27 mouse cellular contexts compared by ENCODE assay signal in genomic region chr6:89628045-89628785, GRCm38 (mm10). TPM values are rescaled to one million over a fixed set of nuclear protein-coding genes. Genes with fewer than 3 reads are reported as not detected.
DNase-seq lines count a peak whose midpoint lies in the region; ATAC-seq and TF ChIP-seq lines count a peak whose summit lies in the region.
"Had no signal": no experiment of that assay in that cellular context is flagged by ENCODE, and none has a peak within 500 bp of the region (broad histone marks: within the 10 kb centered on the region; RNA-seq: fewer than 3 reads in every experiment).

No protein-coding gene starts in this region.

- ATAC-seq in common myeloid progenitor, adult 5-6 weeks (replicated peaks; ENCODE audit: low read depth, poor library complexity, severe bottlenecking) = peak; percentile 78
- peak; percentile 67 for ATAC-seq in megakaryocyte, adult 5-6 weeks (ENCODE audit: poor library complexity, severe bottlenecking)
- ATAC-seq in hindbrain, embryonic 11.5 days (ENCODE audit: low FRiP score) = no peak
- ATAC-seq: forebrain, embryonic 15.5 days had no signal

- H3K36me3 ChIP-seq in C2C12 (ENCODE audit: control insufficient read depth, insufficient read depth) = no peaks in the 10 kb centered on the region
- H3K36me3 ChIP-seq in hindbrain, embryonic 11.5 days (ENCODE audit: control insufficient read depth, insufficient read depth, low read length) = no peaks in the 10 kb centered on the region
- H3K36me3 ChIP-seq: embryonic facial prominence, embryonic 10.5 days; embryonic facial prominence, embryonic 13.5 days; forebrain, embryonic 12.5 days; forebrain, embryonic 15.5 days; G1E; heart, embryonic 12.5 days; heart, embryonic 15.5 days; hindbrain, embryonic 12.5 days; hindbrain, embryonic 15.5 days had no signal

- no peak overlapping the region for H3K4me2 ChIP-seq in hindbrain, embryonic 11.5 days (replicated peaks; ENCODE audit: low read depth, low read length)
- H3K4me2 ChIP-seq: embryonic facial prominence, embryonic 13.5 days; forebrain, embryonic 12.5 days; forebrain, embryonic 15.5 days; heart, embryonic 12.5 days; heart, embryonic 15.5 days; hindbrain, embryonic 12.5 days; hindbrain, embryonic 15.5 days had no signal

- H3K9me3 ChIP-seq in hindbrain, embryonic 11.5 days (ENCODE audit: control insufficient read depth, low read length) = no peaks in the 10 kb centered on the region
- H3K9me3 ChIP-seq: embryonic facial prominence, embryonic 10.5 days; embryonic facial prominence, embryonic 13.5 days; forebrain, embryonic 12.5 days; forebrain, embryonic 15.5 days; G1E; heart, embryonic 12.5 days; heart, embryonic 15.5 days; hindbrain, embryonic 12.5 days; hindbrain, embryonic 15.5 days had no signal

- no peak overlapping the region for H3K4me3 ChIP-seq in C2C12 (ENCODE audit: insufficient read depth, poor library complexity, severe bottlenecking)
- H3K4me3 ChIP-seq in hindbrain, embryonic 11.5 days (ENCODE audit: low read depth, low read length) = no peak overlapping the region
- no peak overlapping the region for H3K4me3 ChIP-seq in cerebellum, adult 2 months (replicated peaks; ENCODE audit: insufficient read depth, low read depth, low read length)
- H3K4me3 ChIP-seq: embryonic facial prominence, embryonic 10.5 days; embryonic facial prominence, embryonic 13.5 days; erythroblast, embryonic 14.5 days; forebrain, embryonic 12.5 days; forebrain, embryonic 15.5 days; heart, embryonic 12.5 days; heart, embryonic 15.5 days; hindbrain, embryonic 12.5 days; hindbrain, embryonic 15.5 days had no signal

- H3K27me3 ChIP-seq in C2C12 (ENCODE audit: control insufficient read depth, insufficient read depth, insufficient read length) = peaks cover 2% of the 10 kb centered on the region
- H3K27me3 ChIP-seq in hindbrain, embryonic 11.5 days (ENCODE audit: control insufficient read depth, insufficient read depth, low read length) = no peaks in the 10 kb centered on the region
- H3K27me3 ChIP-seq in cerebellum, adult 2 months (ENCODE audit: control insufficient read depth, insufficient read depth, low read length) = no peaks in the 10 kb centered on the region
- H3K27me3 ChIP-seq: forebrain, embryonic 15.5 days; hindbrain, embryonic 12.5 days; hindbrain, embryonic 15.5 days had no signal

- 69% methylated on average over 8 of the region's 8 CpGs for WGBS in hindbrain, embryonic 11.5 days
- WGBS in cerebellum, adult 2 months = 66% methylated on average over 8 of the region's 8 CpGs

- DNase-seq in 416B (ENCODE audit: low read depth) = peak; percentile 90
- no peak for DNase-seq in left cerebral cortex, postnatal 36 days (ENCODE audit: low spot score in 2 of 2)
- no peak for DNase-seq in adrenal gland, adult 18-20 months (ENCODE audit: low spot score in 2 of 2)
- no peak for DNase-seq in hindbrain, embryonic 11.5 days (ENCODE audit: low spot score)
- no peak for DNase-seq in cerebellum, adult 2 months
- DNase-seq: adrenal gland, adult 8-10 months; adrenal gland, postnatal 25 days; cerebellum, adult 18-20 months; cerebellum, adult 9-11 months; cerebellum, postnatal 25 days; embryo, embryonic 11 days; gastrocnemius, postnatal 25 days; heart, postnatal 10 days; heart, postnatal 36 days had no signal

- no peaks in the 10 kb centered on the region for H3K4me1 ChIP-seq in hindbrain, embryonic 11.5 days (replicated peaks; ENCODE audit: control insufficient read depth, insufficient read depth, low read length)
- H3K4me1 ChIP-seq in cerebellum, adult 2 months (ENCODE audit: control insufficient read depth, insufficient read depth, low read length) = no peaks in the 10 kb centered on the region

- intact Hi-C loops in left cerebral cortex, postnatal 36 days (cut with DNase I) = no loop called here

- no peak overlapping the region for H3K27ac ChIP-seq in hindbrain, embryonic 11.5 days (ENCODE audit: low read depth, low read length)
- H3K27ac ChIP-seq in cerebellum, adult 2 months (ENCODE audit: insufficient read depth, low read length) = no peak overlapping the region
- H3K27ac ChIP-seq: embryonic facial prominence, embryonic 10.5 days; embryonic facial prominence, embryonic 13.5 days; forebrain, embryonic 12.5 days; forebrain, embryonic 15.5 days; heart, embryonic 15.5 days; hindbrain, embryonic 12.5 days; hindbrain, embryonic 15.5 days had no signal

- H3K79me3 ChIP-seq in C2C12 (ENCODE audit: low read depth) = no peaks in the 10 kb centered on the region

- no peaks in the 10 kb centered on the region for H3K79me2 ChIP-seq in C2C12 (ENCODE audit: control insufficient read depth, insufficient read depth)

- no peak overlapping the region for H3ac ChIP-seq in C2C12 (ENCODE audit: control insufficient read depth, insufficient read length, low read depth)

- H3K9ac ChIP-seq in hindbrain, embryonic 11.5 days (ENCODE audit: low read depth, low read length) = no peak overlapping the region
- H3K9ac ChIP-seq: embryonic facial prominence, embryonic 13.5 days; forebrain, embryonic 12.5 days; forebrain, embryonic 15.5 days; heart, embryonic 12.5 days; heart, embryonic 15.5 days; hindbrain, embryonic 12.5 days; hindbrain, embryonic 15.5 days had no signal

- TF ChIP-seq CTCF in C2C12 (IDR thresholded peaks at IDR 0.05; ENCODE audit: control insufficient read depth, insufficient read depth, insufficient read length) = no peak
- no peak for TF ChIP-seq CTCF in cerebellum, adult 2 months (IDR thresholded peaks at IDR 0.05; ENCODE audit: borderline replicate concordance, insufficient read depth, low read depth, low read length)

- TF ChIP-seq POLR2A in cerebellum, adult 2 months (IDR thresholded peaks at IDR 0.05; ENCODE audit: borderline replicate concordance, insufficient read depth, low read length) = no peak

TF ChIP-seq in C2C12, 6 proteins besides CTCF, POLR2A, EP300 and RAD21:
- TF ChIP-seq MAX (IDR thresholded peaks at IDR 0.05) = no peak
- peak; percentile 87 for TF ChIP-seq CEBPB (IDR thresholded peaks at IDR 0.05; ENCODE audit: low read depth)

RNA-seq across cellular contexts. Expression of gene Txnrd3, which starts 15.6 kb away (rescaled TPM):
- 5.7 TPM for polyA plus RNA-seq in C2C12 (2012; fragmentation: generic; extraction: Trizol)
- total RNA-seq in common myeloid progenitor, adult 5-6 weeks (2017) = 13.8 and 14.5 TPM in 2 replicates
- total RNA-seq in megakaryocyte, adult 5-6 weeks (2015) = 0.11 and 1.1 TPM in 2 replicates
- 0.49 and 1.5 TPM in 2 replicates for total RNA-seq in megakaryocyte, adult 5-6 weeks (2017)
- 1 to 10 TPM; 3.3 to 4.6 TPM for total RNA-seq in left cerebral cortex, postnatal 36 days (2021)
- 10 to 100 TPM; 10.2 to 10.7 TPM for total RNA-seq in adrenal gland, adult 18-20 months (2021)
- polyA plus RNA-seq in hindbrain, embryonic 11.5 days (2014; fragmentation: Nextera tagmentation; extraction: Ambion mirVana) = 11.0 and 15.0 TPM in 2 replicates
- 4.7 and 5.5 TPM in 2 replicates for polyA plus RNA-seq in cerebellum, adult 2 months (2012; rRNA removed)
- polyA plus RNA-seq: erythroblast, embryonic 14.5 days had no signal

RNA-seq across cellular contexts. Expression of gene Chchd6, which starts 32.8 kb away (rescaled TPM):
- 28.8 TPM for polyA plus RNA-seq in C2C12 (2012; fragmentation: generic; extraction: Trizol)
- total RNA-seq in common myeloid progenitor, adult 5-6 weeks (2017) = 16.2 and 16.5 TPM in 2 replicates
- 5.9 and 7.1 TPM in 2 replicates for total RNA-seq in megakaryocyte, adult 5-6 weeks (2015)
- total RNA-seq in megakaryocyte, adult 5-6 weeks (2017) = 1.3 and 1.5 TPM in 2 replicates
- 10 to 100 TPM; 74.4 to 91.7 TPM for total RNA-seq in left cerebral cortex, postnatal 36 days (2021)
- total RNA-seq in adrenal gland, adult 18-20 months (2021) = 10 to 100 TPM; 30.3 to 51.6 TPM
- polyA plus RNA-seq in hindbrain, embryonic 11.5 days (2014; fragmentation: Nextera tagmentation; extraction: Ambion mirVana) = 86.2 and 91.2 TPM in 2 replicates
- polyA plus RNA-seq in cerebellum, adult 2 months (2012; rRNA removed) = 93.1 and 104 TPM in 2 replicates
